Mouse (Mus musculus): ENCODE measurements around the gene Runx1.
A peak's percentile ranks its signal among the peaks of the same experiment; 100 is the strongest.

The Runx1 gene

GRCm38 (mm10) chr16:92825908-92826650, at the start of gene Runx1:
Gene Runx1, minus strand, starts transcription at chr16:92826149.
- DNase-seq, result no peak

- DNase-seq, result no peak
These were observed 48.1 kb upstream of the Runx1 start for GRCm38 (mm10) chr16:92874015-92874414.

- DNase-seq, result no peak
These were observed 45.8 kb upstream of the Runx1 start for GRCm38 (mm10) chr16:92871728-92872127.

GRCm38 (mm10) chr16:92868550-92868949, 42.6 kb upstream of the Runx1 start:
- DNase-seq, result no peak

- no peak for DNase-seq
These were observed 41.4 kb upstream of the Runx1 start for GRCm38 (mm10) chr16:92867261-92867935.

GRCm38 (mm10) chr16:92865314-92865713, 39.4 kb upstream of the Runx1 start:
- no peak for DNase-seq

GRCm38 (mm10) chr16:92864191-92864590, 38.2 kb upstream of the Runx1 start:
- no peak for DNase-seq

GRCm38 (mm10) chr16:92863179-92863578, 37.2 kb upstream of the Runx1 start:
- no peak for DNase-seq

- DNase-seq, result no peak
These were observed 36.5 kb upstream of the Runx1 start for GRCm38 (mm10) chr16:92862430-92862829.

- no peak for DNase-seq
These were observed 35.6 kb upstream of the Runx1 start for GRCm38 (mm10) chr16:92861571-92861970.

- DNase-seq, result no peak
These were observed 34.7 kb upstream of the Runx1 start for GRCm38 (mm10) chr16:92860649-92861048.

GRCm38 (mm10) chr16:92856779-92857178, 30.8 kb upstream of the Runx1 start:
- no peak for DNase-seq

GRCm38 (mm10) chr16:92852276-92852675, 26.3 kb upstream of the Runx1 start:
- no peak for DNase-seq

- DNase-seq, result no peak
These were observed 24.5 kb upstream of the Runx1 start for GRCm38 (mm10) chr16:92850416-92850815.

GRCm38 (mm10) chr16:92847762-92848300, 21.9 kb upstream of the Runx1 start:
- DNase-seq, result no peak

- DNase-seq, result peak; percentile 13
These were observed 19.6 kb upstream of the Runx1 start for GRCm38 (mm10) chr16:92845244-92846225.

GRCm38 (mm10) chr16:92838709-92839108, 12.8 kb upstream of the Runx1 start:
- no peak for DNase-seq

- no peak for DNase-seq
These were observed 5.4 kb upstream of the Runx1 start for GRCm38 (mm10) chr16:92831341-92831740.

- no peak for DNase-seq
These were observed 4.5 kb upstream of the Runx1 start for GRCm38 (mm10) chr16:92830479-92830878.

GRCm38 (mm10) chr16:92828308-92828862, 2.4 kb upstream of the Runx1 start:
- DNase-seq, result no peak

GRCm38 (mm10) chr16:92827663-92828307, 1.8 kb upstream of the Runx1 start:
- no peak for DNase-seq

GRCm38 (mm10) chr16:92826683-92827082, 734 bp upstream of the Runx1 start:
- no peak for DNase-seq

Data from right cerebral cortex, postnatal 4 days (tissue).